Mouse (Mus musculus) midbrain, embryonic 15.5 days (tissue): ENCODE data around the gene Hyal1. TPM values are rescaled to one million over a fixed set of nuclear protein-coding genes. Genes with fewer than 3 reads are reported as not detected.

Experiments
- ATAC-seq: fragments of 200-750 bp; cut with Nextera tagmentation; replicated peaks from 2 replicates; pipeline ENCODE4 v1.8.0; 2017; ENCODE audit warnings: moderate TSS enrichment
- H3K27ac ChIP-seq: fragments of 300-500 bp; sonication (generic); 2 replicates; pipeline ENCODE4 v1.5.1; 2015; ENCODE audit warnings: mild to moderate bottlenecking, inconsistent platforms
- H3K27me3 ChIP-seq: fragments of 300-500 bp; sonication (generic); replicated peaks from 2 replicates; pipeline ENCODE4 v1.6.1; 2015; ENCODE audit warnings: inconsistent platforms
- H3K36me3 ChIP-seq: fragments of 300-500 bp; sonication (generic); replicated peaks from 2 replicates; pipeline ENCODE4 v1.6.1; 2015; ENCODE audit warnings: inconsistent platforms
- H3K4me1 ChIP-seq: fragments of 300-500 bp; sonication (generic); 2 replicates; pipeline ENCODE4 v1.6.1; 2015; ENCODE audit warnings: inconsistent platforms
- H3K4me2 ChIP-seq: fragments of 300-500 bp; sonication (generic); 2 replicates; pipeline ENCODE4 v1.6.1; 2015; ENCODE audit warnings: inconsistent platforms, mild to moderate bottlenecking, moderate library complexity
- H3K4me3 ChIP-seq: fragments of 300-500 bp; sonication (generic); 2 replicates; pipeline ENCODE4 v1.5.1; 2015; ENCODE audit warnings: mild to moderate bottlenecking, inconsistent platforms
- H3K9ac ChIP-seq: fragments of 300-500 bp; sonication (generic); 2 replicates; pipeline ENCODE4 v1.6.1; 2015; ENCODE audit warnings: mild to moderate bottlenecking, inconsistent platforms
- H3K9me3 ChIP-seq: fragments of 300-500 bp; sonication (generic); 2 replicates; pipeline ENCODE4 v1.6.1; 2016; ENCODE audit warnings: inconsistent platforms
- WGBS: fragments of 180-500 bp; shearing (Covaris S2); methylation state at CpG from one replicate; pipeline ENCODE4 v1.1.7; 2015; ENCODE audit warnings: mixed read lengths; 5-methylcytosine and 5-hydroxymethylcytosine counted together
- polyA plus RNA-seq: library from polyadenylated mRNA; unstranded; fragments of >200 nt; fragmentation: Nextera tagmentation; extraction: Ambion mirVana; gene quantifications from 2 replicates; pipeline ENCODE4 v1.2.1, GENCODE M21; 2015

The Hyal1 gene
- polyA plus RNA-seq, 1 experiment from 2014 or later, result 9.5 TPM

DNA sequence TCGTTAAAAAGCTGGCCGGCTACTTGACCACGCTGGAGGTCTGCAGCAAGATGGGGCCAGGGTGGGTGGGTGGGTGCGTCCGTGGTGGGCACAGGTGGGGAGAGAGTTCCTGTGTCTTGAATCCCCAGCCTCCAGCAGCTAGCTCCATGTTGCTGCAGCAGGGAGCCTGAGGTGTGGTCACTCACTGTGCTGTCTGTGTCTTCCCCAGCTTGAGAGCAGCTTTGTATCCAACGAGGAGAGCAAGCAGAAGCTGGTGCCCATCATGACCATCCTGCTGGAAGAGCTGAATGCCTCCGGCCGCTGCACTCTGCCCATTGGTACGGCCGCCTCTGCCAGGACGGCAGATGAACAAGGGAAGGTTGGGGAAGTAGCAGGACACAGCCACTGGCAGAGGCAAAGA, 33.4 kb upstream of the Hyal1 start:
- Histone ChIP-seq H3K27ac (no peak overlapping the region), H3K4me3 (no peak overlapping the region), H3K9me3 (no peaks in the 10 kb centered on the region), H3K4me1 (peaks cover 53% of the 10 kb centered on the region), H3K36me3 (peaks cover 32% of the 10 kb centered on the region; the same call in 1 of the 2 replicates), H3K9ac (no peak overlapping the region), H3K4me2 (no peak overlapping the region; the same call in 1 of the 2 replicates), H3K27me3 (no peaks in the 10 kb centered on the region)
- 87% methylated on average over 11 of the region's 11 CpGs for WGBS
- ATAC-seq, result no peak

DNA sequence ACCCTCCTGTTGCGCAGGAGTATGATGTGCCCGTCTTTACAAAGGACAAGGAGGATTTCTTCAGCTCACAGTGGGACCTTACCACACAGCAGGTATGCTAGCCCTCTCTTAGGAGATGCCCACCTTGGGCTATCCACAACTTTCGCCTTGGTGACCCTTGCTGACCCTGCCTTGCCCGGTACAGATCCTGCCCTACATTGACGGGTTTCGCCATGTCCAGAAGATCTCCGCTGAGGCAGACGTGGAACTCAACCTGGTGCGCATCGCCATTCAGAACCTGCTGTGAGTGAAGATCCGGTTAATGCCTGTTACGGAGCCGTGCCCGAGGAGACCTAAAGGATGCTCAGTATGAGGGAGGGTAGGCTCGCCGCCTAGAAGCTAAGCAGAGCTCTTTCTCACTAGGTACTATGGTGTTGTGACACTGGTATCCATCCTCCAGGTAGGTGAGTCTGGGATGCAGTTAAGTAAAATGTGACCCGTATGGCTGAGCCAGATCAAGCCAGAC, 32.5 kb upstream of the Hyal1 start:
- Histone ChIP-seq H3K27ac (no peak overlapping the region), H3K27me3 (peaks cover 5% of the 10 kb centered on the region; the same call in 1 of the 2 replicates), H3K9me3 (no peaks in the 10 kb centered on the region), H3K4me3 (no peak overlapping the region), H3K36me3 (peaks cover 22% of the 10 kb centered on the region; the same call in 1 of the 2 replicates), H3K4me1 (peaks cover 53% of the 10 kb centered on the region), H3K9ac (no peak overlapping the region), H3K4me2 (no peak overlapping the region)
- ATAC-seq, result no peak
- WGBS, result 93% methylated on average over 17 of the region's 17 CpGs

DNA sequence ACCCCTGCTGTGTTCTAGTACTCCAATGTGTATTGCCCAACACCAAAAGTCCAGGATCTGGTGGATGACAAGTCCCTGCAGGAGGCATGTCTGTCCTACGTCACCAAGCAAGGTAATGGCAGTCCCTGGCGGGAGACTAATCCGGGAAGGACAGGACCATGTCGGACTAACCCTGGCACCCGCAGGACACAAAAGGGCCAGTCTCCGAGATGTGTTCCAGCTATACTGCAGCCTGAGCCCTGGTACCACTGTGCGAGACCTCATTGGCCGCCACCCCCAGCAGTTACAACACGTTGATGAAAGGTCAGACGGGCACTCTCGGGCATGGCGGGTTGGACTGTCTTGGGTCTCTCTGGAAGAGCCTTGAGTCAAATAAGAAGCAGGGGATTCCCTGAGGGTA, 32.0 kb upstream of the Hyal1 start:
- no peak overlapping the region for H3K9ac ChIP-seq
- WGBS, result 93% methylated on average over 12 of the region's 12 CpGs

DNA sequence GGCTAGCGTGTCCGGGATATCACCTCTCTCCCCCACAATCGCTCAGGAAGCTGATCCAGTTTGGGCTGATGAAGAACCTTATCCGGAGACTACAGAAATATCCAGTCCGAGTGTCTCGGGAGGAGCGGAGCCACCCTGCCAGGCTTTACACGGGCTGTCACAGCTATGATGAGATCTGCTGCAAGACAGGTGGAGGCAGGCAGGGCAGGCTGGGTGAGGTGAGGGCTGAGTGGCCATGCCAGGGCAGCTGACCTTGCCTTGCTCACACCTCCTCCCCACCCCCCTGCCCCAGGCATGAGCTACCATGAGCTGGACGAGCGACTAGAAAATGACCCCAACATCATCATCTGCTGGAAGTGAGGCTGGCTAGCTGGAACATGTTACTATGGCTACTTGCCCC, 31.5 kb upstream of the Hyal1 start:
- Histone ChIP-seq H3K4me3 (no peak overlapping the region), H3K4me2 (no peak overlapping the region), H3K9me3 (no peaks in the 10 kb centered on the region), H3K36me3 (peaks cover 13% of the 10 kb centered on the region; the same call in 1 of the 2 replicates), H3K4me1 (peaks cover 51% of the 10 kb centered on the region), H3K9ac (no peak overlapping the region), H3K27ac (no peak overlapping the region), H3K27me3 (peaks cover 15% of the 10 kb centered on the region)
- no peak for ATAC-seq
- 90% methylated on average over 10 of the region's 10 CpGs for WGBS

More for the DNA sequence above, 32.0 kb upstream of the Hyal1 start:
- H3K4me2 ChIP-seq, result no peak overlapping the region
- peaks cover 10% of the 10 kb centered on the region; the same call in 1 of the 2 replicates for H3K27me3 ChIP-seq
- no peak for ATAC-seq
- peaks cover 18% of the 10 kb centered on the region; the same call in 1 of the 2 replicates for H3K36me3 ChIP-seq
- H3K4me3 ChIP-seq, result no peak overlapping the region
- H3K27ac ChIP-seq, result no peak overlapping the region
- H3K9me3 ChIP-seq, result no peaks in the 10 kb centered on the region
- peaks cover 53% of the 10 kb centered on the region for H3K4me1 ChIP-seq

DNA sequence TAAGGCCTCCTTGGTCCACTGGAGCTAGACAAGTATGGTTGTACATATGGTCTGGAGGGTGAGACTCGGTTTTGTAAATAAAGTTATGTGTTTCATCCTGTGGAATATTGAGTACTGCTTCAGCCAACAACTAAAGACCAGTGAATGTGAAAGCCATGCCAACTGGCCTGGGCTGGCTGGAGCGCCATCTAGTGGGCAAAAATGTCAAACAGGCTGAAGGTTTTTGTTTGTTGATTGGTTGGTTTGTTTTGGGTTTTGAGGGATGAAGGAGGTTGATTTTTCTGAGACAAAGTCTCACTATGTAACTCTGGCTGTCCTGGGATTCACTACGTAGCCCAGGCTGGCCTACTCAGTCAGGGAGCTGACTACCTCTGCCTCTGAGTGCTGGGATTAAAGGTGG, 31.1 kb upstream of the Hyal1 start:
- Histone ChIP-seq H3K4me2 (no peak overlapping the region), H3K27me3 (peaks cover 19% of the 10 kb centered on the region), H3K36me3 (peaks cover 13% of the 10 kb centered on the region; the same call in 1 of the 2 replicates), H3K9me3 (no peaks in the 10 kb centered on the region), H3K4me1 (peaks cover 47% of the 10 kb centered on the region), H3K4me3 (no peak overlapping the region), H3K9ac (no peak overlapping the region), H3K27ac (no peak overlapping the region)
- ATAC-seq, result no peak
- WGBS, result 6% methylated on average over 3 of the region's 3 CpGs

DNA sequence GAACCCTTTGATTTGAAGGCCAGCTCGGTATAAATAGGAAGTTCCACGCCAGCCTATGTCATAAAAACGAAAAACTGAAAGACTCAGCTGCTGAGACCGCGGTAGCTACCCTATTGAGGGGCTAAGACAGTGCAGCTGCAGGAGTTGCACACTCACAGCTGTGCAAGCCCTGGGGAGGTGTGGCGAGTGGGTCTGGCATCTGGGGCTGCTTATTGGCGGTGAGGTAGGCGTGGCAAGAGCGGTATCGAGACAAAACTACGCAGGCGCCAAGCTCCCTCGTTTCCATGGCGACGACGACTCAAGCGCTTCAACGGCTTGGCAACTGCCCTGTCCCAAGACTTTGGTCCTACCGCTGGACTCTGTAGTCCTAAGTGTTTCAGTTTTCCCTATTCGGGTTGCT, 29.7 kb upstream of the Hyal1 start, which contains the start of gene Zmynd10:
TSS of gene Zmynd10 (plus strand) at position 273 of the 400 bp plus-strand sequence.
- Histone ChIP-seq H3K27ac (peak within 1 kb of the TSS; percentile 57; the same call in 1 of the 2 replicates), H3K4me1 (peaks cover 49% of the 10 kb centered on the region), H3K4me3 (peak within 1 kb of the TSS; percentile 27), H3K36me3 (peaks cover 13% of the 10 kb centered on the region; the same call in 1 of the 2 replicates), H3K9me3 (no peaks in the 10 kb centered on the region), H3K4me2 (peak within 1 kb of the TSS; percentile 60), H3K27me3 (peaks cover 33% of the 10 kb centered on the region), H3K9ac (peak within 1 kb of the TSS; percentile 31; the same call in 1 of the 2 replicates)
- WGBS, result 2% methylated on average over 20 of the region's 20 CpGs
- ATAC-seq, result peak; percentile 51

DNA sequence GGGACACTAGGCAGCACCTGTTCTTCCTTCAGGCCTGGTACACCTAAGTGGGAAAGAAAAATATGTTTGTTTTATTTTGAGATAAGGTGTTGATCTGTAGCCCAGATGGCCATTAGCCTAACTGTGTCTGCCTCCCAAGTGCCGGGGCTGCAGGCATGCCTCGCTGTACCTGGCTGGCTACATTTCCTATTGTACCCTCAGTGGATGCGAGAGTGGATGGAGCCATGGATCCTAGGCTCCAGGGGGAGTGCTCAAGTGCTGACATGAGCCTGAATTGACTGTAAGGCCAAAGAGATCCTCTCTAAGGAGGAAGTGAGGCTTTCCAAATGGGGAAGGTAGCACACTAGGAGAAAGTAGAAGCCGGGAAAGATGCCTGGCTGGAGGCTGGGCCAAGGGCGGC, 28.8 kb upstream of the Hyal1 start:
- no peak overlapping the region for H3K9ac ChIP-seq
- no peak overlapping the region for H3K4me3 ChIP-seq
- no peak overlapping the region for H3K4me2 ChIP-seq
- H3K9me3 ChIP-seq, result no peaks in the 10 kb centered on the region
- WGBS, result 77% methylated on average over 5 of the region's 5 CpGs
- no peak for ATAC-seq
- peaks cover 13% of the 10 kb centered on the region; the same call in 1 of the 2 replicates for H3K36me3 ChIP-seq
- H3K27ac ChIP-seq, result no peak overlapping the region
- peaks cover 43% of the 10 kb centered on the region for H3K4me1 ChIP-seq
- peaks cover 42% of the 10 kb centered on the region for H3K27me3 ChIP-seq

DNA sequence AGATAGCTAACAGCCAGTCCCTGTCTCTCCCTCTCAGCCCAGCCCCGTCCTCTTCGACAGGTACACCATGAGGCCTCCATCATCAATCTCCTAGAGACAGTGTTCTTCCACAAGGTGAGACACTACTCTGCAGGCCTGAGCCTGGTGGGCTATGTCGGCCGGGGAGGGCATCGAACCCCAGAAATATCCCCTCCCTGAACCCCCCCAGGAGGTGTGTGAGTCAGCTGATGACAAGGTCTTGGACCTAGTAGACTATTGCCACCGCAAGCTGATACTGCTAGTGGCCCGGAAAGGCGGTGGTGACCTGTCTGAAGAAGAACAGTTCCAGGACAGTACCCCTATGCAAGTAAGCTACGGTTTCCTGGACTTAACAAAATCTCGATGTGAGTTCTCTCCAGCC, 27.9 kb upstream of the Hyal1 start:
- Histone ChIP-seq H3K27me3 (peaks cover 46% of the 10 kb centered on the region), H3K9me3 (no peaks in the 10 kb centered on the region), H3K9ac (no peak overlapping the region), H3K36me3 (peaks cover 10% of the 10 kb centered on the region; the same call in 1 of the 2 replicates), H3K4me3 (no peak overlapping the region), H3K27ac (no peak overlapping the region), H3K4me1 (peaks cover 50% of the 10 kb centered on the region), H3K4me2 (no peak overlapping the region)
- WGBS, result 91% methylated on average over 10 of the region's 10 CpGs
- no peak for ATAC-seq

DNA sequence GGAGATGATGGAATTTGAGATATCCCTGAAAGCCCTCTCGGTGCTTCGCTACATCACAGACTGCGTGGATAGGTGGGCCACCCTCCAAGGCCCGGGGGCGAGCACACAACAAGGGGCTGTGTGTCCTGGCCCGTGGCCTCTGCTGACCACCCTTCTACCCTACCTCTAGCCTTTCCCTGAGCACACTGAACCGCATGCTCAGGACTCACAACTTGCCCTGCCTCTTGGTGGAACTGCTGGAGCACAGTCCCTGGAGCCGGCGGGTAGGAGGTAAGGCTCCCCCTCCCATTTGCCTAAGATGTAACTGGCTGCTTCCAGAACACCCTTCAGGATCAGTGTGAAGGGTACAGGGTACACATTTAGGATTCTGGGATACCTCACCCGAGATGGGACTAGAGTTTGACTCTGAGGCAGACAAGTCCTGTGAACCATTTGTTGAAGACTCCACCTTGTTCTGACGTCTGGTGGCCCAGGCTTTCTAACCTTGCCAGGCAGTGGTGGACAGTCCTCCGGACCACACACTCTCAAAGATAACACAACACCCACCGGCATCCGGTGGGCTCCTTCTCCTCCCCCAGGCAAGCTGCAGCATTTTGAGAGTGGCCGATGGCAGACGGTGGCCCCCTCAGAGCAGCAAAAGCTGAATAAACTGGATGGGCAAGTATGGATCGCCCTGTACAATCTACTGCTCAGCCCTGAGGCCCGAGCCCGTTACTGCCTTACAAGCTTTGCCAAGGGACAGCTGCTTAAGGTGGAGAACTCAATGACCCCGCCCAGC, 27.2 kb upstream of the Hyal1 start:
- H3K9me3 ChIP-seq, result no peaks in the 10 kb centered on the region
- H3K27ac ChIP-seq, result no peak overlapping the region
- H3K27me3 ChIP-seq, result peaks cover 46% of the 10 kb centered on the region
- H3K4me1 ChIP-seq, result peaks cover 52% of the 10 kb centered on the region
- 0 out of 2 replicates have a peak, but pooled peaks cover 3% of the 10 kb centered on the region for H3K36me3 ChIP-seq
- WGBS, result 89% methylated on average over 20 of the region's 20 CpGs
- H3K4me3 ChIP-seq, result no peak overlapping the region
- no peak overlapping the region for H3K9ac ChIP-seq
- no peak for ATAC-seq
- H3K4me2 ChIP-seq, result no peak overlapping the region

DNA sequence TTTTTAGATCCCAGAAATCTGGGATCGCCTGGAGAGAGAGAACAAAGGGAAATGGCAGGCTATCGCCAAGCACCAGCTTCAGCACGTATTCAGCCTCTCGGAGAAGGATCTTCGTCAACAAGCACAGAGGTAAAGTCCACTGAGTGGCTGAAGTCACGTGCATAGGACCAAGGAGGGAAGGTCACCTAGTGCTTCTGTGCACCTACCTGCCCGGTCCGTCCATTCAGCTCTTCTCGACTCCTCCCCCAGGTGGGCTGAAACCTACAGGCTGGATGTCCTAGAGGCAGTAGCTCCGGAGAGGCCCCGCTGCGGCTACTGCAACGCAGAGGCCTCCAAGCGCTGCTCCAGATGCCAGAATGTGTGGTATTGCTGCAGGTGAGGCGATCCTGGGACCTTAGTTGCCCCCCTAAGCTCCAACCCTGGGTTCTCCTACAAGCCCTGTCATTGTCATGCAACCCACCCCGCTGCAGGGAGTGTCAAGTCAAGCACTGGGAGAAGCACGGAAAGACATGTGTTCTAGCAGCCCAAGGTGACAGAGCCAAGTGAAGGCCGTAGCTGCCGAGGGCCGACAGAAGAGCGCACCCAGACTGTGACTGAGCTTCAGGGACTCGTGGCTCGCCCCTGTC, 26.1 kb upstream of the Hyal1 start:
- H3K4me1 ChIP-seq, result peaks cover 53% of the 10 kb centered on the region
- peak overlapping the region; percentile 17; the same call in 1 of the 2 replicates for H3K9ac ChIP-seq
- H3K9me3 ChIP-seq, result no peaks in the 10 kb centered on the region
- ATAC-seq, result no peak
- no peaks in the 10 kb centered on the region for H3K36me3 ChIP-seq
- peaks cover 46% of the 10 kb centered on the region for H3K27me3 ChIP-seq
- H3K27ac ChIP-seq, result no peak overlapping the region
- H3K4me2 ChIP-seq, result peak overlapping the region; percentile 61
- peak overlapping the region; percentile 35; the same call in 1 of the 2 replicates for H3K4me3 ChIP-seq
- 28% methylated on average over 23 of the region's 23 CpGs for WGBS

DNA sequence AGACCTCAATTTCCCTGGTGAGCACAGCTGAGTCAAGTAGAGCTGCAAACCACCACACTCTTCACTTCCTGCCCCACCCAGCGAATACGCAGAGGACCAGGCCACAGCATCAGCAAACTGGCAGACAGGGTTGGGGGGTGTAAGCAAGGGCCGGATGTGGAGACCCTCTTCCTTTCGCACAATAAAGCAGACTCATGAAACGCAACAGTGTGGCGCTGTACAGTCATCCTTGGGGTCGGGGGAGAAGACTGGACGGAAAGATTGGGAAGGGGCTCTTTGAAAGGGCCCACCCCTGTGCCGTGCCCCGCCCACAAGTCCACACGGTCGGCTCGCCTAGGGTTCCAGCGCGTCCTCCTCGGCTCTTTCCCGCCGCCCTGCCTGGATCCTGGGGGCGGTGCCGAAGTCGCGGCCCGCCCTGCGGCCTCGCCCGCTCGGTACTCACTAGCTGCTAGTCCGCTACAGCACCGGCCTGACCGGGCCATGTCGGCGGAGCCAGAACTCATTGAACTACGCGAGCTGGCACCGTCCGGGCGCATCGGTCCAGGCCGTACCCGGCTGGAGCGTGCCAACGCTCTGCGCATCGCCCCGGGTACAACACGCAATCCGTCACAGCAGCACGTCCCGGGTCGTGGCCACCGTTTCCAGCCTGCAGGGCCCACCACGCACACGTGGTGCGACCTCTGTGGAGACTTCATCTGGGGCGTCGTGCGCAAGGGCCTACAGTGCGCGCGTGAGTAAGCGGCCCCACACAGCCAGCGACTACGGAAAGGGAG, 25.4 kb upstream of the Hyal1 start, which contains the start of gene Rassf1:
TSS of gene Rassf1 (plus strand) at position 439 of the 773 bp plus-strand sequence.
- no peaks in the 10 kb centered on the region for H3K36me3 ChIP-seq
- H3K27ac ChIP-seq, result no peak within 1 kb of the TSS
- H3K4me3 ChIP-seq, result peak within 1 kb of the TSS; percentile 35
- peaks cover 53% of the 10 kb centered on the region for H3K4me1 ChIP-seq
- 1% methylated on average over 63 of the region's 63 CpGs for WGBS
- H3K9ac ChIP-seq, result peak within 1 kb of the TSS; percentile 39
- H3K9me3 ChIP-seq, result no peaks in the 10 kb centered on the region
- ATAC-seq, result no peak
- H3K4me2 ChIP-seq, result peak within 1 kb of the TSS; percentile 61
- H3K27me3 ChIP-seq, result peaks cover 46% of the 10 kb centered on the region
